Mouse (Mus musculus) frontal cortex, postnatal 14 days (tissue): ENCODE results near the gene Nfix.
A peak's percentile ranks its signal among the peaks of the same experiment; 100 is the strongest.

Experiments used
- DNase-seq, 2 experiments: peaks; one replicate each; pipeline ENCODE4 v3.0.0; 2022; ENCODE audit warnings: low spot score in 2 of 2

The Nfix gene

GRCm38 (mm10) chr8:84781686-84782505 lies 18.2 kb downstream of the Nfix start:
- DNase-seq, result no peak

- DNase-seq, result no peak
Observed at GRCm38 (mm10) chr8:84780949-84781680, 19.0 kb downstream of the Nfix start.

GRCm38 (mm10) chr8:84780225-84780555 lies 20.0 kb downstream of the Nfix start:
- DNase-seq, result no peak

- DNase-seq, result no peak
Observed at GRCm38 (mm10) chr8:84779519-84780224, 20.5 kb downstream of the Nfix start.

- DNase-seq, result no peak
Observed at GRCm38 (mm10) chr8:84778638-84779380, 21.3 kb downstream of the Nfix start.

- DNase-seq, result no peak
Observed at GRCm38 (mm10) chr8:84777899-84778637, 22.1 kb downstream of the Nfix start.

GRCm38 (mm10) chr8:84776569-84776968 lies 23.6 kb downstream of the Nfix start:
- DNase-seq, result no peak

GRCm38 (mm10) chr8:84775621-84776113 lies 24.5 kb downstream of the Nfix start:
- DNase-seq, result no peak

GRCm38 (mm10) chr8:84775105-84775591 lies 25.0 kb downstream of the Nfix start:
- peak in 1 of 2 experiments; percentile 42 for DNase-seq

- peak; percentile 67 to 74 for DNase-seq
Observed at GRCm38 (mm10) chr8:84774473-84774911, 25.7 kb downstream of the Nfix start.

GRCm38 (mm10) chr8:84773833-84774232 lies 26.3 kb downstream of the Nfix start:
- peak; percentile 66 to 76 for DNase-seq

GRCm38 (mm10) chr8:84773304-84773703 lies 26.8 kb downstream of the Nfix start:
- no peak for DNase-seq

GRCm38 (mm10) chr8:84772628-84773027 lies 27.5 kb downstream of the Nfix start:
- no peak for DNase-seq

- DNase-seq, result peak in 1 of 2 experiments; percentile 43
Observed at GRCm38 (mm10) chr8:84771941-84772378, 28.2 kb downstream of the Nfix start.

- DNase-seq, result no peak
Observed at GRCm38 (mm10) chr8:84771000-84771687, 29.0 kb downstream of the Nfix start.

- DNase-seq, result no peak
Observed at GRCm38 (mm10) chr8:84770100-84770953, 29.8 kb downstream of the Nfix start.

- no peak for DNase-seq
Observed at GRCm38 (mm10) chr8:84769324-84769723, 30.8 kb downstream of the Nfix start.

GRCm38 (mm10) chr8:84768343-84769095 lies 31.6 kb downstream of the Nfix start:
- no peak for DNase-seq
